In genomic region chr16:94865796-94866195, GRCm38 (mm10) we compare ENCODE assay signal across 22 mouse cellular contexts.
A peak's percentile ranks its signal among the peaks of the same experiment; 100 is the strongest.
DNase-seq lines count a peak whose midpoint lies in the region; ATAC-seq and TF ChIP-seq lines count a peak whose summit lies in the region.
"Had no signal": no experiment of that assay in that cellular context is flagged by ENCODE, and none has a peak within 500 bp of the region (broad histone marks: within the 10 kb centered on the region; RNA-seq: fewer than 3 reads in every experiment).

No protein-coding gene starts in this region.

- 0 out of 2 replicates have a peak, but pooled peaks have one; percentile 11 for TF ChIP-seq CTCF in intestine, postnatal 0 days (IDR thresholded peaks at IDR 0.05; ENCODE audit: low read depth)
- TF ChIP-seq CTCF in midbrain, postnatal 0 days (IDR thresholded peaks at IDR 0.05) = peak; percentile 40
- 0 out of 6 replicates have a peak, but pooled peaks of 1 of the 3 experiments have one; percentile 12 for TF ChIP-seq CTCF in MEL (IDR thresholded peaks at IDR 0.05 in 2 of 3, conservative IDR thresholded peaks at IDR 0.05 in 1 of 3; ENCODE audit: control insufficient read depth in 1 of 3, insufficient read depth in 1 of 3, low read depth in 2 of 3, low read length in 3 of 3, poor library complexity in 1 of 3, severe bottlenecking in 1 of 3)
- peak; percentile 18; the same call in 1 of the 2 replicates for TF ChIP-seq CTCF in stomach, postnatal 0 days (IDR thresholded peaks at IDR 0.05; ENCODE audit: low read depth)

- H3K36me3 ChIP-seq in intestine, postnatal 0 days (ENCODE audit: control insufficient read depth, insufficient read depth) = no peaks in the 10 kb centered on the region
- H3K36me3 ChIP-seq in intestine, embryonic 16.5 days (ENCODE audit: control insufficient read depth, insufficient read depth, low read length) = no peaks in the 10 kb centered on the region
- H3K36me3 ChIP-seq in midbrain, postnatal 0 days (ENCODE audit: insufficient read depth, low read length) = no peaks in the 10 kb centered on the region
- no peaks in the 10 kb centered on the region for H3K36me3 ChIP-seq in midbrain, embryonic 11.5 days (ENCODE audit: control insufficient read depth, insufficient read depth, low read length)
- no peaks in the 10 kb centered on the region for H3K36me3 ChIP-seq in MEL (ENCODE audit: control insufficient read depth in 1 of 2, insufficient read depth in 2 of 2, low read length in 2 of 2)
- no peaks in the 10 kb centered on the region for H3K36me3 ChIP-seq in stomach, postnatal 0 days (ENCODE audit: control insufficient read depth, insufficient read depth, low read length)
- H3K36me3 ChIP-seq: heart, embryonic 13.5 days; hindbrain, embryonic 10.5 days; limb, embryonic 10.5 days; limb, embryonic 15.5 days; midbrain, embryonic 13.5 days had no signal

- no peak for TF ChIP-seq RAD21 in MEL (IDR thresholded peaks at IDR 0.05; ENCODE audit: low read depth, low read length)

- H3K27me3 ChIP-seq in intestine, postnatal 0 days (replicated peaks; ENCODE audit: control insufficient read depth, insufficient read depth, low read length) = no peaks in the 10 kb centered on the region
- no peaks in the 10 kb centered on the region for H3K27me3 ChIP-seq in intestine, embryonic 16.5 days (replicated peaks; ENCODE audit: control insufficient read depth, insufficient read depth, low read length)
- H3K27me3 ChIP-seq in midbrain, postnatal 0 days (ENCODE audit: insufficient read depth, low read length) = no peaks in the 10 kb centered on the region
- no peaks in the 10 kb centered on the region for H3K27me3 ChIP-seq in midbrain, embryonic 11.5 days (ENCODE audit: control insufficient read depth, insufficient read depth, low read length)
- H3K27me3 ChIP-seq in MEL (ENCODE audit: control insufficient read depth in 1 of 2, insufficient read depth in 2 of 2, low read length in 2 of 2) = no peaks in the 10 kb centered on the region; a peak in 1 of 4 replicates
- no peaks in the 10 kb centered on the region for H3K27me3 ChIP-seq in stomach, postnatal 0 days (ENCODE audit: control insufficient read depth, insufficient read depth, low read length)
- H3K27me3 ChIP-seq: heart, embryonic 13.5 days; limb, embryonic 15.5 days; midbrain, embryonic 13.5 days had no signal

- no peaks in the 10 kb centered on the region for H3K9me3 ChIP-seq in intestine, postnatal 0 days (ENCODE audit: control insufficient read depth)
- H3K9me3 ChIP-seq in intestine, embryonic 16.5 days (ENCODE audit: control insufficient read depth, low read length) = no peaks in the 10 kb centered on the region
- no peaks in the 10 kb centered on the region for H3K9me3 ChIP-seq in midbrain, postnatal 0 days (ENCODE audit: low read length)
- H3K9me3 ChIP-seq in midbrain, embryonic 11.5 days (ENCODE audit: control insufficient read depth, low read length) = no peaks in the 10 kb centered on the region
- H3K9me3 ChIP-seq in MEL (replicated peaks; ENCODE audit: insufficient read depth, low read length) = no peaks in the 10 kb centered on the region
- no peaks in the 10 kb centered on the region for H3K9me3 ChIP-seq in stomach, postnatal 0 days (ENCODE audit: control insufficient read depth, low read length)
- H3K9me3 ChIP-seq: limb, embryonic 10.5 days; limb, embryonic 15.5 days had no signal

- no peak overlapping the region for H3K4me3 ChIP-seq in intestine, postnatal 0 days (ENCODE audit: low read depth, low read length)
- no peak overlapping the region for H3K4me3 ChIP-seq in intestine, embryonic 16.5 days (ENCODE audit: low read length)
- H3K4me3 ChIP-seq in midbrain, postnatal 0 days (ENCODE audit: low read depth, low read length) = no peak overlapping the region
- H3K4me3 ChIP-seq in midbrain, embryonic 11.5 days (ENCODE audit: low read depth, low read length) = no peak overlapping the region
- H3K4me3 ChIP-seq in MEL (ENCODE audit: control insufficient read depth in 1 of 2, insufficient read depth in 1 of 2, low read depth in 2 of 2, low read length in 2 of 2) = no peak overlapping the region
- H3K4me3 ChIP-seq in stomach, postnatal 0 days (ENCODE audit: low read depth, low read length) = no peak overlapping the region
- H3K4me3 ChIP-seq: erythroblast, embryonic 14.5 days; heart, embryonic 13.5 days; hindbrain, embryonic 10.5 days; limb, embryonic 10.5 days; limb, embryonic 15.5 days; megakaryocyte, embryonic 14.5 days; midbrain, embryonic 13.5 days had no signal

- TF ChIP-seq POLR2A in MEL (IDR thresholded peaks at IDR 0.05; ENCODE audit: control insufficient read depth in 1 of 2, insufficient read depth in 1 of 2, low read depth in 1 of 2, low read length in 2 of 2, poor library complexity in 1 of 2) = no peak

- H3K27ac ChIP-seq in intestine, postnatal 0 days (ENCODE audit: low read depth, low read length) = no peak overlapping the region
- no peak overlapping the region for H3K27ac ChIP-seq in intestine, embryonic 16.5 days (ENCODE audit: low read length)
- H3K27ac ChIP-seq in midbrain, postnatal 0 days (ENCODE audit: low read depth, low read length) = no peak overlapping the region
- no peak overlapping the region for H3K27ac ChIP-seq in midbrain, embryonic 11.5 days (ENCODE audit: low read depth, low read length)
- no peak overlapping the region for H3K27ac ChIP-seq in MEL (ENCODE audit: control insufficient read depth, low read depth, low read length)
- H3K27ac ChIP-seq in stomach, postnatal 0 days (replicated peaks) = no peak overlapping the region
- H3K27ac ChIP-seq: heart, embryonic 13.5 days; hindbrain, embryonic 10.5 days; limb, embryonic 10.5 days; limb, embryonic 15.5 days; liver, embryonic 14.5 days had no signal

- DNase-seq in midbrain, postnatal 0 days (ENCODE audit: low spot score) = no peak
- DNase-seq in midbrain, embryonic 11.5 days (ENCODE audit: low spot score, missing footprints) = no peak
- peak; percentile 11 for DNase-seq in MEL (ENCODE audit: low read depth, low spot score)
- no peak for DNase-seq in stomach, postnatal 0 days (ENCODE audit: low spot score)
- DNase-seq in cerebellum, adult 8-10 months = no peak
- no peak for DNase-seq in heart, postnatal 10 days
- DNase-seq: gastrocnemius, postnatal 36 days; heart, adult 18-20 months; kidney, adult 11 months; right cerebral cortex, postnatal 14 days had no signal

- no peak for ATAC-seq in intestine, postnatal 0 days
- no peak for ATAC-seq in intestine, embryonic 16.5 days
- ATAC-seq in midbrain, postnatal 0 days (ENCODE audit: low FRiP score) = no peak
- ATAC-seq in midbrain, embryonic 11.5 days (ENCODE audit: low FRiP score) = no peak
- no peak for ATAC-seq in stomach, postnatal 0 days (ENCODE audit: low FRiP score, low TSS enrichment)
- ATAC-seq: hindbrain, embryonic 16.5 days; midbrain, embryonic 13.5 days had no signal

- TF ChIP-seq EP300 in MEL (IDR thresholded peaks at IDR 0.05; ENCODE audit: low read depth in 1 of 2, low read length in 2 of 2) = no peak
- TF ChIP-seq EP300 in stomach, postnatal 0 days (optimal IDR thresholded peaks at IDR 0.05) = no peak

- H3K9ac ChIP-seq in intestine, postnatal 0 days (ENCODE audit: low read depth, low read length) = no peak overlapping the region
- no peak overlapping the region for H3K9ac ChIP-seq in intestine, embryonic 16.5 days (ENCODE audit: low read depth, low read length)
- no peak overlapping the region for H3K9ac ChIP-seq in midbrain, postnatal 0 days (replicated peaks; ENCODE audit: low read length, poor library complexity, severe bottlenecking)
- H3K9ac ChIP-seq in midbrain, embryonic 11.5 days (ENCODE audit: low read length) = no peak overlapping the region
- no peak overlapping the region for H3K9ac ChIP-seq in MEL (ENCODE audit: control insufficient read depth, low read depth, low read length, poor library complexity, severe bottlenecking)
- H3K9ac ChIP-seq in stomach, postnatal 0 days (ENCODE audit: low read length) = no peak overlapping the region
- H3K9ac ChIP-seq: heart, embryonic 13.5 days; limb, embryonic 15.5 days; liver, embryonic 14.5 days; lung, embryonic 14.5 days; midbrain, embryonic 13.5 days had no signal

- 88% methylated on average over 1 of the region's 1 CpGs for WGBS in intestine, postnatal 0 days
- WGBS in intestine, embryonic 16.5 days = 89% methylated on average over 1 of the region's 1 CpGs
- 81% methylated on average over 1 of the region's 1 CpGs for WGBS in midbrain, postnatal 0 days
- 89% methylated on average over 1 of the region's 1 CpGs for WGBS in midbrain, embryonic 11.5 days
- WGBS in stomach, postnatal 0 days = 79% methylated on average over 1 of the region's 1 CpGs

- intact Hi-C loops in heart, postnatal 10 days (cut with DNase I) = no loop called here

- no peak overlapping the region for H3K4me2 ChIP-seq in intestine, postnatal 0 days (replicated peaks; ENCODE audit: low read depth)
- no peak overlapping the region for H3K4me2 ChIP-seq in intestine, embryonic 16.5 days (ENCODE audit: low read depth, low read length)
- H3K4me2 ChIP-seq in midbrain, postnatal 0 days (ENCODE audit: low read depth, low read length, poor library complexity, severe bottlenecking) = no peak overlapping the region
- H3K4me2 ChIP-seq in midbrain, embryonic 11.5 days = no peak overlapping the region
- no peak overlapping the region for H3K4me2 ChIP-seq in stomach, postnatal 0 days (replicated peaks; ENCODE audit: low read depth)
- H3K4me2 ChIP-seq: heart, embryonic 13.5 days; limb, embryonic 15.5 days; lung, embryonic 14.5 days; midbrain, embryonic 13.5 days had no signal

- H3K79me2 ChIP-seq in MEL (ENCODE audit: control insufficient read depth, insufficient read depth, low read length, poor library complexity) = no peaks in the 10 kb centered on the region

- H3K4me1 ChIP-seq in intestine, postnatal 0 days (replicated peaks; ENCODE audit: control insufficient read depth, insufficient read depth, low read length) = no peaks in the 10 kb centered on the region
- H3K4me1 ChIP-seq in intestine, embryonic 16.5 days (ENCODE audit: control insufficient read depth, insufficient read depth, low read length) = no peaks in the 10 kb centered on the region
- no peaks in the 10 kb centered on the region; the same call in 1 of the 2 replicates for H3K4me1 ChIP-seq in midbrain, postnatal 0 days (ENCODE audit: insufficient read depth, low read length)
- H3K4me1 ChIP-seq in midbrain, embryonic 11.5 days (ENCODE audit: control insufficient read depth, insufficient read depth, low read length) = no peaks in the 10 kb centered on the region
- H3K4me1 ChIP-seq in MEL (ENCODE audit: control insufficient read depth in 1 of 2, insufficient read depth in 2 of 2, low read length in 2 of 2) = no peaks in the 10 kb centered on the region
- H3K4me1 ChIP-seq in stomach, postnatal 0 days (replicated peaks; ENCODE audit: control insufficient read depth, insufficient read depth) = no peaks in the 10 kb centered on the region
- H3K4me1 ChIP-seq: heart, embryonic 13.5 days; hindbrain, embryonic 10.5 days; limb, embryonic 10.5 days; megakaryocyte, embryonic 14.5 days; midbrain, embryonic 13.5 days had no signal

TF ChIP-seq in MEL, 35 proteins besides CTCF, POLR2A, EP300 and RAD21:
- TF ChIP-seq ZNF384 (IDR thresholded peaks at IDR 0.05; ENCODE audit: low read depth, low read length) (no peak), SMC3 (IDR thresholded peaks at IDR 0.05; ENCODE audit: low read depth, low read length) (0 out of 2 replicates have a peak, but pooled peaks have one; percentile 5)
TF ChIP-seq in MEL: peak in this region for 1.
